19 mouse cellular contexts compared by ENCODE assay signal in the genomic region with DNA sequence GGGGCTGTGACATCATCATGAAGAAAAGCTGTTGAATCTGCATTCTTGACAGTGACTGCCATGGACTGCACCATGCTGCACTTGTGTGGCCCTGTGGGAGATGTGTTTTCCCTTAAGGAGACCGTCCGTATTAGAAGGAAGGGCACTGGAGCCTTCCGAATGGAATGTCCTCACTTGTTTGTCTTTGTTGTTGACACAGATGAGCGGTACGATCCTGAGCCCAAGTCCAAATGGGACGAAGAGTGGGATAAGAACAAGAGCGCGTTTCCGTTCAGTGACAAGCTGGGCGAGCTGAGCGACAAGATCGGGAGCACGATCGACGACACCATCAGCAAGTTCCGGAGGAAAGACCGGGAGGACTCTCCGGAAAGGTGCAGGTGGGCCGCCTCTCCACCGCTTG. TPM values are rescaled to one million over a fixed set of nuclear protein-coding genes. Genes with fewer than 3 reads are reported as not detected.
DNase-seq lines count a peak whose midpoint lies in the region; ATAC-seq and TF ChIP-seq lines count a peak whose summit lies in the region.
"Had no signal": no experiment of that assay in that cellular context is flagged by ENCODE, and none has a peak within 500 bp of the region (broad histone marks: within the 10 kb centered on the region; RNA-seq: fewer than 3 reads in every experiment).

No protein-coding gene starts in this region.

- peaks cover 43% of the 10 kb centered on the region for H3K36me3 ChIP-seq in liver, adult 2 months (ENCODE audit: control insufficient read depth, insufficient read depth, low read length)
- H3K36me3 ChIP-seq in liver, postnatal 0 days (replicated peaks; ENCODE audit: insufficient read depth, low read length), result peaks cover 97% of the 10 kb centered on the region
- peaks cover 60% of the 10 kb centered on the region for H3K36me3 ChIP-seq in midbrain, postnatal 0 days (ENCODE audit: insufficient read depth, low read length)

- TF ChIP-seq POLR2A in liver, adult 2 months (IDR thresholded peaks at IDR 0.05; ENCODE audit: extremely low read depth, insufficient read depth, low read length), result no peak

- WGBS in liver, adult 2 months, result 44% methylated on average over 20 of the region's 20 CpGs
- 87% methylated on average over 20 of the region's 20 CpGs for WGBS in liver, postnatal 0 days (ENCODE audit: insufficient replicate concordance)
- WGBS in midbrain, postnatal 0 days, result 94% methylated on average over 20 of the region's 20 CpGs

- peaks cover 3% of the 10 kb centered on the region; the same call in 1 of the 2 replicates for H3K79me2 ChIP-seq in liver, adult 2 months (ENCODE audit: control insufficient read depth, insufficient read depth, low read length)

- DNase-seq in liver, adult 2 months (ENCODE audit: extremely low read depth, low read depth, low spot score), result peak; percentile 90
- no peak for DNase-seq in liver, postnatal 0 days
- peak; percentile 12 for DNase-seq in ZHBTc4 (ENCODE audit: low read depth, low spot score)
- DNase-seq in kidney, postnatal 4 days, result no peak
- DNase-seq in midbrain, postnatal 0 days (ENCODE audit: low spot score), result no peak
- DNase-seq: adrenal gland, adult 8-10 months; adrenal gland, postnatal 14 days; adrenal gland, postnatal 36 days; cerebellum, adult 11-12 months; cerebellum, adult 2 months; cerebellum, adult 9-10 months; cerebellum, postnatal 10 days; cerebellum, postnatal 25 days had no signal

- TF ChIP-seq CTCF in liver, adult 2 months (IDR thresholded peaks at IDR 0.05; ENCODE audit: low read depth, low read length), result no peak
- no peak for TF ChIP-seq CTCF in liver, postnatal 0 days (IDR thresholded peaks at IDR 0.05; ENCODE audit: low read depth)
- TF ChIP-seq CTCF in midbrain, postnatal 0 days (IDR thresholded peaks at IDR 0.05), result no peak

- no peaks in the 10 kb centered on the region for H3K27me3 ChIP-seq in liver, adult 2 months (ENCODE audit: control insufficient read depth, insufficient read depth, low read length)
- H3K27me3 ChIP-seq in liver, postnatal 0 days (ENCODE audit: insufficient read depth, low read length), result no peaks in the 10 kb centered on the region
- no peaks in the 10 kb centered on the region for H3K27me3 ChIP-seq in midbrain, postnatal 0 days (ENCODE audit: insufficient read depth, low read length)
- H3K27me3 ChIP-seq: embryonic facial prominence, embryonic 12.5 days; forebrain, embryonic 13.5 days; forebrain, embryonic 15.5 days had no signal

- no peak overlapping the region for H3K4me2 ChIP-seq in liver, postnatal 0 days (ENCODE audit: low read depth, low read length)
- H3K4me2 ChIP-seq in midbrain, postnatal 0 days (ENCODE audit: low read depth, low read length, poor library complexity, severe bottlenecking), result no peak overlapping the region
- H3K4me2 ChIP-seq: embryonic facial prominence, embryonic 12.5 days; forebrain, embryonic 13.5 days; forebrain, embryonic 15.5 days had no signal

- no peaks in the 10 kb centered on the region for H3K9me3 ChIP-seq in liver, postnatal 0 days (ENCODE audit: low read length)
- no peaks in the 10 kb centered on the region for H3K9me3 ChIP-seq in midbrain, postnatal 0 days (ENCODE audit: low read length)
- H3K9me3 ChIP-seq: embryonic facial prominence, embryonic 10.5 days; embryonic facial prominence, embryonic 12.5 days; forebrain, embryonic 13.5 days; forebrain, embryonic 15.5 days had no signal

- no peak for TF ChIP-seq EP300 in liver, postnatal 0 days (IDR thresholded peaks at IDR 0.05; ENCODE audit: low read depth)

- H3K4me3 ChIP-seq in liver, adult 2 months (ENCODE audit: insufficient read depth, low read depth, low read length), result no peak overlapping the region
- H3K4me3 ChIP-seq in liver, postnatal 0 days (ENCODE audit: low read depth, low read length), result no peak overlapping the region
- no peak overlapping the region for H3K4me3 ChIP-seq in midbrain, postnatal 0 days (ENCODE audit: low read depth, low read length)
- H3K4me3 ChIP-seq: embryonic facial prominence, embryonic 10.5 days; embryonic facial prominence, embryonic 12.5 days; forebrain, embryonic 13.5 days; forebrain, embryonic 15.5 days had no signal

- H3K27ac ChIP-seq in liver, adult 2 months (replicated peaks; ENCODE audit: insufficient read depth, low read depth, low read length), result no peak overlapping the region
- no peak overlapping the region for H3K27ac ChIP-seq in liver, postnatal 0 days (ENCODE audit: low read depth)
- H3K27ac ChIP-seq in midbrain, postnatal 0 days (ENCODE audit: low read depth, low read length), result no peak overlapping the region
- H3K27ac ChIP-seq: embryonic facial prominence, embryonic 10.5 days; embryonic facial prominence, embryonic 12.5 days; forebrain, embryonic 13.5 days; forebrain, embryonic 15.5 days had no signal

- ATAC-seq in liver, postnatal 0 days, result no peak
- ATAC-seq in megakaryocyte, adult 5-6 weeks (ENCODE audit: poor library complexity, severe bottlenecking), result 0 out of 2 replicates have a peak, but pooled peaks have one; percentile 4
- no peak for ATAC-seq in midbrain, postnatal 0 days (ENCODE audit: low FRiP score)
- ATAC-seq: activated CD4-positive, CD25-positive, alpha-beta regulatory T cell, adult 4 months; forebrain, embryonic 13.5 days; forebrain, embryonic 15.5 days had no signal

- no peak overlapping the region for H3K9ac ChIP-seq in liver, adult 2 months (ENCODE audit: low read depth, low read length)
- no peak overlapping the region for H3K9ac ChIP-seq in liver, postnatal 0 days (replicated peaks)
- no peak overlapping the region for H3K9ac ChIP-seq in midbrain, postnatal 0 days (replicated peaks; ENCODE audit: low read length, poor library complexity, severe bottlenecking)
- H3K9ac ChIP-seq: embryonic facial prominence, embryonic 12.5 days; forebrain, embryonic 13.5 days; forebrain, embryonic 15.5 days had no signal

- H3K4me1 ChIP-seq in liver, adult 2 months (ENCODE audit: control insufficient read depth, insufficient read depth, low read length), result peaks cover 31% of the 10 kb centered on the region
- peaks cover 13% of the 10 kb centered on the region for H3K4me1 ChIP-seq in liver, postnatal 0 days (ENCODE audit: insufficient read depth)
- H3K4me1 ChIP-seq in midbrain, postnatal 0 days (ENCODE audit: insufficient read depth, low read length), result no peaks in the 10 kb centered on the region
- H3K4me1 ChIP-seq: embryonic facial prominence, embryonic 10.5 days; embryonic facial prominence, embryonic 12.5 days had no signal

RNA-seq across cellular contexts. Expression of a gene that starts 38.6 kb away (rescaled TPM):
- total RNA-seq in liver, adult 2 months (2014; rRNA removed), result 22.5 and 26.0 TPM in 2 replicates
- polyA plus RNA-seq in liver, adult 2 months (2012; rRNA removed), result 27.2 and 30.7 TPM in 2 replicates
- 33.6 and 37.3 TPM in 2 replicates for polyA plus RNA-seq in liver, postnatal 0 days (2015; fragmentation: Nextera tagmentation; extraction: Ambion mirVana)
- total RNA-seq in megakaryocyte, adult 5-6 weeks (2015), result 146 and 147 TPM in 2 replicates
- total RNA-seq in megakaryocyte, adult 5-6 weeks (2017), result 172 and 194 TPM in 2 replicates
- total RNA-seq in midbrain, postnatal 0 days (2014; rRNA removed), result 32.7 and 34.5 TPM in 2 replicates
- polyA plus RNA-seq in midbrain, postnatal 0 days (2015; fragmentation: Nextera tagmentation; extraction: Ambion mirVana), result 25.4 and 27.6 TPM in 2 replicates

RNA-seq across cellular contexts. Expression of a gene that starts 54.3 kb away (rescaled TPM):
- total RNA-seq in liver, adult 2 months (2014; rRNA removed), result 0.65 and 1.1 TPM in 2 replicates
- polyA plus RNA-seq in liver, adult 2 months (2012; rRNA removed), result 1.3 and 1.4 TPM in 2 replicates
- polyA plus RNA-seq in liver, postnatal 0 days (2015; fragmentation: Nextera tagmentation; extraction: Ambion mirVana), result 1.3 and 1.8 TPM in 2 replicates
- 4.1 and 5.8 TPM in 2 replicates for total RNA-seq in megakaryocyte, adult 5-6 weeks (2015)
- total RNA-seq in megakaryocyte, adult 5-6 weeks (2017), result 2.8 and 2.9 TPM in 2 replicates
- 89.2 and 106 TPM in 2 replicates for total RNA-seq in midbrain, postnatal 0 days (2014; rRNA removed)
- 31.8 and 32.9 TPM in 2 replicates for polyA plus RNA-seq in midbrain, postnatal 0 days (2015; fragmentation: Nextera tagmentation; extraction: Ambion mirVana)

Comparison
In these comparisons a context has a peak if more than half of its experiments do, and no peak if none do; other contexts are left out.
1. DNase-seq: peak in liver, adult 2 months (single experiment) and ZHBTc4 (single experiment); none in liver, postnatal 0 days (single experiment), kidney, postnatal 4 days (0 of 2) and midbrain, postnatal 0 days (single experiment).
2. RNA of a gene that starts 54.3 kb away (total RNA-seq): 89.2 to 106 TPM in midbrain, postnatal 0 days; 2.8 to 5.8 TPM in megakaryocyte, adult 5-6 weeks and 0.65 to 1.1 TPM in liver, adult 2 months; every median in the first group is over 10 times any median in the second.